Mouse (Mus musculus): ENCODE measurements around the gene Slc39a2. TPM values are rescaled to one million over a fixed set of nuclear protein-coding genes. Genes with fewer than 3 reads are reported as not detected.
"Not testable (repeated sequence)": the region's sequence is repeated elsewhere in the genome, so short reads cannot be mapped to it uniquely, and the experiment has no call there.

Slc39a2 gene
- not detected in 3 replicates for total RNA-seq (2017)

GRCm38 (mm10) chr14:51892191-51892939, at the start of gene Slc39a2:
TSS of gene Slc39a2 (plus strand) at chr14:51892889.
- no peak for ATAC-seq (replicated peaks; ENCODE audit: insufficient number of reproducible peaks, low FRiP score, low TSS enrichment, poor library complexity, severe bottlenecking)

- ATAC-seq (replicated peaks; ENCODE audit: insufficient number of reproducible peaks, low FRiP score, low TSS enrichment, poor library complexity, severe bottlenecking): no peak
These were observed 48.8 kb upstream of the Slc39a2 start for GRCm38 (mm10) chr14:51843882-51844281.

GRCm38 (mm10) chr14:51846566-51846965, 46.1 kb upstream of the Slc39a2 start:
- ATAC-seq (replicated peaks; ENCODE audit: insufficient number of reproducible peaks, low FRiP score, low TSS enrichment, poor library complexity, severe bottlenecking): no peak

- ATAC-seq (replicated peaks; ENCODE audit: insufficient number of reproducible peaks, low FRiP score, low TSS enrichment, poor library complexity, severe bottlenecking): not testable (repeated sequence)
These were observed 41.7 kb upstream of the Slc39a2 start for GRCm38 (mm10) chr14:51851006-51851405.

GRCm38 (mm10) chr14:51853399-51853798, 39.3 kb upstream of the Slc39a2 start, which contains the start of gene Ear6:
TSS of gene Ear6 (plus strand) at chr14:51853699.
- ATAC-seq (replicated peaks; ENCODE audit: insufficient number of reproducible peaks, low FRiP score, low TSS enrichment, poor library complexity, severe bottlenecking): no peak

GRCm38 (mm10) chr14:51855280-51855679, 37.4 kb upstream of the Slc39a2 start:
- not testable (repeated sequence) for ATAC-seq (replicated peaks; ENCODE audit: insufficient number of reproducible peaks, low FRiP score, low TSS enrichment, poor library complexity, severe bottlenecking)

GRCm38 (mm10) chr14:51863603-51864002, 29.1 kb upstream of the Slc39a2 start:
- ATAC-seq (replicated peaks; ENCODE audit: insufficient number of reproducible peaks, low FRiP score, low TSS enrichment, poor library complexity, severe bottlenecking): not testable (repeated sequence)

- ATAC-seq (replicated peaks; ENCODE audit: insufficient number of reproducible peaks, low FRiP score, low TSS enrichment, poor library complexity, severe bottlenecking): no peak
These were observed 21.9 kb upstream of the Slc39a2 start for GRCm38 (mm10) chr14:51870756-51871155.

GRCm38 (mm10) chr14:51871741-51872140, 20.9 kb upstream of the Slc39a2 start:
- ATAC-seq (replicated peaks; ENCODE audit: insufficient number of reproducible peaks, low FRiP score, low TSS enrichment, poor library complexity, severe bottlenecking): no peak

- no peak for ATAC-seq (replicated peaks; ENCODE audit: insufficient number of reproducible peaks, low FRiP score, low TSS enrichment, poor library complexity, severe bottlenecking)
These were observed 15.2 kb upstream of the Slc39a2 start for GRCm38 (mm10) chr14:51877517-51877916.

- ATAC-seq (replicated peaks; ENCODE audit: insufficient number of reproducible peaks, low FRiP score, low TSS enrichment, poor library complexity, severe bottlenecking): 0 out of 2 replicates have a peak, but pooled peaks have one; percentile 45
These were observed 9.1 kb upstream of the Slc39a2 start for GRCm38 (mm10) chr14:51883527-51884030.

- ATAC-seq (replicated peaks; ENCODE audit: insufficient number of reproducible peaks, low FRiP score, low TSS enrichment, poor library complexity, severe bottlenecking): no peak
These were observed 8.6 kb upstream of the Slc39a2 start for GRCm38 (mm10) chr14:51884031-51884544.

GRCm38 (mm10) chr14:51884598-51885331, 7.9 kb upstream of the Slc39a2 start, which contains the start of gene Mettl17:
TSS of gene Mettl17 (plus strand) at chr14:51884842.
- peak; percentile 97 for ATAC-seq (replicated peaks; ENCODE audit: insufficient number of reproducible peaks, low FRiP score, low TSS enrichment, poor library complexity, severe bottlenecking)

- ATAC-seq (replicated peaks; ENCODE audit: insufficient number of reproducible peaks, low FRiP score, low TSS enrichment, poor library complexity, severe bottlenecking): no peak
These were observed 6.6 kb upstream of the Slc39a2 start for GRCm38 (mm10) chr14:51886051-51886450.

- ATAC-seq (replicated peaks; ENCODE audit: insufficient number of reproducible peaks, low FRiP score, low TSS enrichment, poor library complexity, severe bottlenecking): no peak
These were observed 2.9 kb upstream of the Slc39a2 start for GRCm38 (mm10) chr14:51889833-51890232.

GRCm38 (mm10) chr14:51893094-51893794, 555 bp downstream of the Slc39a2 start:
- ATAC-seq (replicated peaks; ENCODE audit: insufficient number of reproducible peaks, low FRiP score, low TSS enrichment, poor library complexity, severe bottlenecking): no peak

- no peak for ATAC-seq (replicated peaks; ENCODE audit: insufficient number of reproducible peaks, low FRiP score, low TSS enrichment, poor library complexity, severe bottlenecking)
These were observed 1.1 kb downstream of the Slc39a2 start for GRCm38 (mm10) chr14:51893809-51894208.

GRCm38 (mm10) chr14:51895071-51895470, 2.4 kb downstream of the Slc39a2 start:
- no peak for ATAC-seq (replicated peaks; ENCODE audit: insufficient number of reproducible peaks, low FRiP score, low TSS enrichment, poor library complexity, severe bottlenecking)

- no peak for ATAC-seq (replicated peaks; ENCODE audit: insufficient number of reproducible peaks, low FRiP score, low TSS enrichment, poor library complexity, severe bottlenecking)
These were observed 3.3 kb downstream of the Slc39a2 start for GRCm38 (mm10) chr14:51896019-51896418.

All from monocyte, adult 5-6 weeks (primary cell).